In the genomic region with DNA sequence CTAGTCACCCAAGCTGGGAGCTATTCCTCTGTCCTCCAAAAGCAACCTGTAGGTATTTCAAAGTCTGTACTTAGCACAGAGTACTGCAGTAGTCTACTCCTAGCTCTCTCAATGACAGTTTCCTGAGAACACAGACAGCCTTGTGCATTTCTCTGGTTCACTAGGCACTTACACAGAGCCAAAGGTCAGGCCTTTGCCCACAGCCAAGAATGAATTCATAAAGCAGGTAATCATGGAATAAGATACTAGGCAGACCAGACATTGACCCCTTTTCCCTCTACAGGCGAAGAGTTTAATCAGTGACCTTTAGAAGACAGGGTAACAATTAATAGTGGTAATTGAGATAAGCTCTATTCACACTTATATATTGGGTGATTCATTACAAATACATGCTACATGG, we compare ENCODE assay signal across 18 mouse cellular contexts.
"Had no signal": no experiment of that assay in that cellular context is flagged by ENCODE, and none has a peak within 500 bp of the region (broad histone marks: within the 10 kb centered on the region; RNA-seq: fewer than 3 reads in every experiment).

No protein-coding gene starts in this region.

- H3K9me3 ChIP-seq: lung, embryonic 15.5 days; megakaryocyte, embryonic 14.5 days; midbrain, embryonic 12.5 days; neural tube, embryonic 12.5 days had no signal

- H3K4me1 ChIP-seq: megakaryocyte, embryonic 14.5 days; midbrain, embryonic 12.5 days; neural tube, embryonic 12.5 days had no signal

- DNase-seq: liver, postnatal 0 days; lung, adult 2 months; lung, postnatal 14 days; lung, postnatal 36 days; midbrain, embryonic 14.5 days; retina, postnatal 1 day; right cerebral cortex, postnatal 25 days; right cerebral cortex, postnatal 4 days; spleen, adult 18-20 months; thymus, adult 18-20 months; thymus, postnatal 14 days; thymus, postnatal 36 days had no signal

- H3K4me3 ChIP-seq: lung, embryonic 15.5 days; megakaryocyte, embryonic 14.5 days; midbrain, embryonic 12.5 days; neural tube, embryonic 12.5 days had no signal

- H3K27me3 ChIP-seq: lung, embryonic 15.5 days; megakaryocyte, embryonic 14.5 days; midbrain, embryonic 12.5 days; neural tube, embryonic 12.5 days had no signal

- H3K4me2 ChIP-seq: lung, embryonic 15.5 days; midbrain, embryonic 12.5 days; neural tube, embryonic 12.5 days had no signal

- H3K9ac ChIP-seq: liver, postnatal 0 days; lung, embryonic 15.5 days; midbrain, embryonic 12.5 days; neural tube, embryonic 12.5 days had no signal

- ATAC-seq: liver, postnatal 0 days; lung, postnatal 0 days had no signal

- H3K36me3 ChIP-seq: lung, embryonic 15.5 days; midbrain, embryonic 12.5 days; neural tube, embryonic 12.5 days had no signal

- H3K27ac ChIP-seq: lung, embryonic 15.5 days; macrophage; midbrain, embryonic 12.5 days; neural tube, embryonic 12.5 days had no signal
